Mouse (Mus musculus): ENCODE measurements around the gene Ralgapa2. TPM values are rescaled to one million over a fixed set of nuclear protein-coding genes. Genes with fewer than 3 reads are reported as not detected.

Gene Ralgapa2
- polyA plus RNA-seq, 1 experiment from 2014 or later: 10.6 TPM

DNA sequence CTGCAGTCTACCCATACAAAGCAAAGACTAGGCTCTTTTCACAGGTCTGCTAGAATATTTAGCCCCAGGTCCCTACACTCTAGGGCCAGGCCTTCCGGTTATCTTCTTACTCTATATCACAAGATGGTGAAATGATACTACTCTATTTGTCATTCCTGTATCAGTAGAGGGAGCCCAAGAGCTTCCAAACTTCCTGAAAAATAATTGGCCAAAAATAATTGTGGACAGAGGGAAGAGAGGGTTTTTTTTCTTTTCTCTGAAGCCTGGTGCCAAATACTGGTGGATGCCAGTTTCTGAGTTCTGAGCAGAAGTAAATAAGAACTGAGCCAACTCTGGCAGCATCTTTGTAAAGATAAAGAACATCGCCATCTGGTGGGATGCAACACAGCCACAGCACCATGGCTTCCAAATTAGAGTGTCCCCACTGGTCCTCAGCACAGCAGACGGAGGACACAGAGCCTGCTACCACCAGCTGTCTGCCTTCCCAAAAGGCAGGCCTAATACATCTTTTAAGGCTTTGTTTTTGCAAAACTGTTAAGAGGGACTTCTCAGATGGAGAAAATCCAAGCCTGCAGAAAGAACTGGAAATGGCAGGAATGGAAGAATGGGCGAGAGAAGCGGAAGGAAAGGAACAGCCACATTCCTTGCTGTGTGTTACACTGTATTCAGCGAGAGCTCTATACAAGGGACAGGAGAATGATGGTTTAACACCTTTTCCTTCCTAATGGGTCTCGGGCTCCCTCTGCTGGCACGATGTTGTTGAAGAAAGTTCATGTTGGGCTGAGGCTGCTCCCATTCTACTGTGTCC, 97.5 kb downstream of the Ralgapa2 start:
- Histone ChIP-seq H3K27me3 (ENCODE audit: control insufficient read depth, insufficient read depth, low read length) (no peaks in the 10 kb centered on the region), H3K27ac (ENCODE audit: low read depth, low read length) (no peak overlapping the region), H3K4me3 (ENCODE audit: low read depth, low read length) (no peak overlapping the region), H3K36me3 (ENCODE audit: control insufficient read depth, insufficient read depth, low read length) (0 out of 2 replicates have a peak, but pooled peaks cover 3% of the 10 kb centered on the region), H3K4me1 (ENCODE audit: control insufficient read depth, insufficient read depth, low read length) (peaks cover 10% of the 10 kb centered on the region), H3K9ac (ENCODE audit: low read depth, low read length) (no peak overlapping the region), H3K4me2 (no peak overlapping the region), H3K9me3 (replicated peaks; ENCODE audit: control insufficient read depth, low read length) (no peaks in the 10 kb centered on the region)
- 40% methylated on average over 8 of the region's 8 CpGs for WGBS (ENCODE audit: insufficient replicate concordance)
- ATAC-seq (replicated peaks; ENCODE audit: insufficient number of reproducible peaks, low FRiP score, low TSS enrichment): no peak; the same call in 1 of the 2 replicates

DNA sequence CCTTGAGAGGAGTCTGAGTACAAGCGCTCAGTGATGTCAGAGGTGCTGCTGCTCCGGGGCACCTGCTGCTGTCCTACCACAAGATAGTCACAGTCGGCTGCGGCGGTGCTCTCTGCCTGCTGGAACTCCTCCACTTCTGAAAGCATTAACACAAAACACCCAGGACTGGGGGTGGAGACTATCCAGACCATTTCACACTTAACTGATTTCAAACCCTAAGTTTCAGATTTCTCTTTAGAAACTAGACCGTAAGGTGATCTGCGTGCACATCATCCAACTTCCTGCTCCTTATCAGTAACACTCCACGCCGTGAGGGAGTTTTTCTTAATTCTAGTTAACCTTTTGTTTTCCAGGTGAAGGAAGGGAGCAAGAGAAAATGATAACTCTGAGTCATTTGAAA, 99.4 kb downstream of the Ralgapa2 start:
- Histone ChIP-seq H3K36me3 (ENCODE audit: control insufficient read depth, insufficient read depth, low read length) (0 out of 2 replicates have a peak, but pooled peaks cover 3% of the 10 kb centered on the region), H3K4me3 (ENCODE audit: low read depth, low read length) (no peak overlapping the region), H3K4me2 (no peak overlapping the region), H3K4me1 (ENCODE audit: control insufficient read depth, insufficient read depth, low read length) (peaks cover 10% of the 10 kb centered on the region), H3K9me3 (replicated peaks; ENCODE audit: control insufficient read depth, low read length) (no peaks in the 10 kb centered on the region), H3K27ac (ENCODE audit: low read depth, low read length) (no peak overlapping the region), H3K9ac (ENCODE audit: low read depth, low read length) (no peak overlapping the region), H3K27me3 (ENCODE audit: control insufficient read depth, insufficient read depth, low read length) (no peaks in the 10 kb centered on the region)
- no peak for ATAC-seq (replicated peaks; ENCODE audit: insufficient number of reproducible peaks, low FRiP score, low TSS enrichment)
- 33% methylated on average over 9 of the region's 9 CpGs for WGBS (ENCODE audit: insufficient replicate concordance)

DNA sequence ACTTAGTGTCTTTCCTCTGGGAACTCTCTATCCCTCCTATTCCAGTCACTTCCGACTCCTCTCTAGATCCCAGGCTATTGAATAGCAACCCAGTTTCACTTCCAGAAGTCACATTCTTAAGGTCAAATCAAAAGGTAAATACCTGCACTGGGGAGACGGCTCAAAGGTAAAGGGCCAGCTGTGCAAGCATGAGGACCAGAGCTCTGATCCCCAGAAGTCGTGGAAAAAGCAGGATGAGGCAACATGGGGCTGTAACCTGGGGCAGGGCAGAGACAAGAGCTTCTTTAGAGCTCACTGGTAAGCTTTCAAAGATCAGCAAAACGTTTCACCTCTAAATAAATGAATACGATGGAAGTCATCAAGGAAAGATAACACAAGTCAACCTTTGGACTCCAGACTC, 100.2 kb downstream of the Ralgapa2 start:
- peaks cover 10% of the 10 kb centered on the region for H3K4me1 ChIP-seq (ENCODE audit: control insufficient read depth, insufficient read depth, low read length)
- no peak overlapping the region for H3K4me2 ChIP-seq
- 0 out of 2 replicates have a peak, but pooled peaks cover 3% of the 10 kb centered on the region for H3K36me3 ChIP-seq (ENCODE audit: control insufficient read depth, insufficient read depth, low read length)
- WGBS (ENCODE audit: insufficient replicate concordance): 73% methylated on average over 5 of the region's 5 CpGs
- H3K27ac ChIP-seq (ENCODE audit: low read depth, low read length): no peak overlapping the region
- H3K9ac ChIP-seq (ENCODE audit: low read depth, low read length): no peak overlapping the region
- no peak for ATAC-seq (replicated peaks; ENCODE audit: insufficient number of reproducible peaks, low FRiP score, low TSS enrichment)
- no peaks in the 10 kb centered on the region for H3K9me3 ChIP-seq (replicated peaks; ENCODE audit: control insufficient read depth, low read length)
- no peak overlapping the region for H3K4me3 ChIP-seq (ENCODE audit: low read depth, low read length)
- H3K27me3 ChIP-seq (ENCODE audit: control insufficient read depth, insufficient read depth, low read length): no peaks in the 10 kb centered on the region

GRCm38 (mm10) chr2:146407078-146407477, 105.1 kb downstream of the Ralgapa2 start:
- Histone ChIP-seq H3K4me1 (ENCODE audit: control insufficient read depth, insufficient read depth, low read length) (peaks cover 3% of the 10 kb centered on the region; the same call in 1 of the 2 replicates), H3K27ac (ENCODE audit: low read depth, low read length) (no peak overlapping the region), H3K4me3 (ENCODE audit: low read depth, low read length) (no peak overlapping the region), H3K36me3 (ENCODE audit: control insufficient read depth, insufficient read depth, low read length) (peaks cover 5% of the 10 kb centered on the region; the same call in 1 of the 2 replicates), H3K9me3 (replicated peaks; ENCODE audit: control insufficient read depth, low read length) (no peaks in the 10 kb centered on the region), H3K4me2 (no peak overlapping the region), H3K27me3 (ENCODE audit: control insufficient read depth, insufficient read depth, low read length) (no peaks in the 10 kb centered on the region), H3K9ac (ENCODE audit: low read depth, low read length) (no peak overlapping the region)
- ATAC-seq (replicated peaks; ENCODE audit: insufficient number of reproducible peaks, low FRiP score, low TSS enrichment): no peak
- 90% methylated on average over 4 of the region's 4 CpGs for WGBS (ENCODE audit: insufficient replicate concordance)

GRCm38 (mm10) chr2:146401588-146401987, 110.6 kb downstream of the Ralgapa2 start:
- H3K9ac ChIP-seq (ENCODE audit: low read depth, low read length): no peak overlapping the region
- peaks cover 2% of the 10 kb centered on the region; the same call in 1 of the 2 replicates for H3K36me3 ChIP-seq (ENCODE audit: control insufficient read depth, insufficient read depth, low read length)
- H3K9me3 ChIP-seq (replicated peaks; ENCODE audit: control insufficient read depth, low read length): no peaks in the 10 kb centered on the region
- no peak overlapping the region for H3K27ac ChIP-seq (ENCODE audit: low read depth, low read length)
- H3K4me1 ChIP-seq (ENCODE audit: control insufficient read depth, insufficient read depth, low read length): peaks cover 3% of the 10 kb centered on the region; the same call in 1 of the 2 replicates
- H3K4me2 ChIP-seq: no peak overlapping the region
- H3K4me3 ChIP-seq (ENCODE audit: low read depth, low read length): no peak overlapping the region
- no peaks in the 10 kb centered on the region for H3K27me3 ChIP-seq (ENCODE audit: control insufficient read depth, insufficient read depth, low read length)
- no peak for ATAC-seq (replicated peaks; ENCODE audit: insufficient number of reproducible peaks, low FRiP score, low TSS enrichment)

GRCm38 (mm10) chr2:146400738-146401137, 111.4 kb downstream of the Ralgapa2 start:
- WGBS (ENCODE audit: insufficient replicate concordance): 47% methylated on average over 2 of the region's 2 CpGs
- no peaks in the 10 kb centered on the region for H3K27me3 ChIP-seq (ENCODE audit: control insufficient read depth, insufficient read depth, low read length)
- H3K9me3 ChIP-seq (replicated peaks; ENCODE audit: control insufficient read depth, low read length): no peaks in the 10 kb centered on the region
- no peak overlapping the region for H3K27ac ChIP-seq (ENCODE audit: low read depth, low read length)
- no peak overlapping the region for H3K4me2 ChIP-seq
- peaks cover 2% of the 10 kb centered on the region; the same call in 1 of the 2 replicates for H3K36me3 ChIP-seq (ENCODE audit: control insufficient read depth, insufficient read depth, low read length)
- H3K4me3 ChIP-seq (ENCODE audit: low read depth, low read length): no peak overlapping the region
- no peak for ATAC-seq (replicated peaks; ENCODE audit: insufficient number of reproducible peaks, low FRiP score, low TSS enrichment)
- H3K9ac ChIP-seq (ENCODE audit: low read depth, low read length): no peak overlapping the region
- H3K4me1 ChIP-seq (ENCODE audit: control insufficient read depth, insufficient read depth, low read length): peaks cover under 1% of the 10 kb centered on the region; the same call in 1 of the 2 replicates

DNA sequence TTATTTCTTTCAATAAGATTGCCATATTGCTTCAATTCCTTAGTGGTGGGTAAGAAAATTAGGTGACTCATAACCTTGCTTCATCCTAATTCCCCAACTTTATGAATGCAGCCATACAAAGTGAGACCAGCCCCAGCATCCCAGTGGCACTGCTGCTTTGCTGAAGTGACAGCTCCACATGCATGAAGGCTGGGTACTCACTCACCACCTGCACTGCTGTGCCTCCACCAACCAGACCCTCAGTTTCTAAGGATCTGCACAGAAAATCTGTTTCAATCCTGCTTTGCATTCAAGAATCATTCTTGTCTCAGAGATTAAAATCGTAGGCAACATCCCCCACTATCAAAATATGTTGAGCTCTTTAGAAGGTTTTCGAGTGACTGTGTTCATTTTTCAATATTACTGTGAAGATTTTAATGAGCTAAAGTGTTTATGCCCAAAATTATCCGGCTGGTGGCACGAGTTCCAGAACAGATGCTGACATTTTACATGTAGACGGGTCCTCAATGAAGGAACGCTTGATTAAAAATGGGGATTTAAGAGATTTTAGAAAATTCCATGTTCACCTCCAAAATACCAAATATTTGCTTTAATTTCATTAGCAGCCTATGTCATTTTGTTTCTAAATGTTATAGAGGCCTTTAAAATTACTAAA, 113.8 kb downstream of the Ralgapa2 start:
- Histone ChIP-seq H3K4me3 (ENCODE audit: low read depth, low read length) (no peak overlapping the region), H3K9me3 (replicated peaks; ENCODE audit: control insufficient read depth, low read length) (no peaks in the 10 kb centered on the region), H3K4me1 (ENCODE audit: control insufficient read depth, insufficient read depth, low read length) (no peaks in the 10 kb centered on the region), H3K9ac (ENCODE audit: low read depth, low read length) (no peak overlapping the region), H3K4me2 (no peak overlapping the region), H3K27me3 (ENCODE audit: control insufficient read depth, insufficient read depth, low read length) (no peaks in the 10 kb centered on the region), H3K36me3 (ENCODE audit: control insufficient read depth, insufficient read depth, low read length) (no peaks in the 10 kb centered on the region), H3K27ac (ENCODE audit: low read depth, low read length) (no peak overlapping the region)
- WGBS (ENCODE audit: insufficient replicate concordance): 84% methylated on average over 6 of the region's 6 CpGs
- ATAC-seq (replicated peaks; ENCODE audit: insufficient number of reproducible peaks, low FRiP score, low TSS enrichment): no peak

DNA sequence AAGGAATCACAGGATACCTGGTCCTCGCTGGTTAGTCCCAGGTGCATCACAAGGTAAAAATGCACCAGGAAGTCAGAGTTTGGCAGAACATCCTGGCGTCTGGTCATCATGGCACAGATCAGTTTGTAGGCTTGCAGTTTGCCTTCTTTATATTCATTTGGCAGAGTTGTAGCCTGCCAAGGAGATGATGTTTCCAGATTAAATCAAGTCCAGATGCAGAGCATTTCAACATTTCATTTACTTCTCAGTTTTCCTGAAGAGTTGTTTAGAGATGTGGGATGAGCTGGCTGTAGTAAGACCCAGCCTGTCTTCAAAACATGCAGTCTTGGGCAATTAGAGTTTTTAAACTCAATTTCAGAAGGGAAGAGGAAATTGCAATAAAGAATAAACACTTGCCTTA, 124.9 kb downstream of the Ralgapa2 start:
- Histone ChIP-seq H3K4me3 (ENCODE audit: low read depth, low read length) (no peak overlapping the region), H3K36me3 (ENCODE audit: control insufficient read depth, insufficient read depth, low read length) (no peaks in the 10 kb centered on the region), H3K9me3 (replicated peaks; ENCODE audit: control insufficient read depth, low read length) (no peaks in the 10 kb centered on the region), H3K4me1 (ENCODE audit: control insufficient read depth, insufficient read depth, low read length) (no peaks in the 10 kb centered on the region), H3K27ac (ENCODE audit: low read depth, low read length) (no peak overlapping the region), H3K4me2 (no peak overlapping the region), H3K9ac (ENCODE audit: low read depth, low read length) (no peak overlapping the region), H3K27me3 (ENCODE audit: control insufficient read depth, insufficient read depth, low read length) (no peaks in the 10 kb centered on the region)
- 80% methylated on average over 2 of the region's 2 CpGs for WGBS (ENCODE audit: insufficient replicate concordance)
- no peak for ATAC-seq (replicated peaks; ENCODE audit: insufficient number of reproducible peaks, low FRiP score, low TSS enrichment)

Measured in heart, embryonic 11.5 days (tissue).